Mouse (Mus musculus): ENCODE results near the gene Syngr2. TPM values are rescaled to one million over a fixed set of nuclear protein-coding genes. Genes with fewer than 3 reads are reported as not detected.

The Syngr2 gene
- polyA plus RNA-seq, 1 experiment from 2014 or later, result 12.3 TPM

DNA sequence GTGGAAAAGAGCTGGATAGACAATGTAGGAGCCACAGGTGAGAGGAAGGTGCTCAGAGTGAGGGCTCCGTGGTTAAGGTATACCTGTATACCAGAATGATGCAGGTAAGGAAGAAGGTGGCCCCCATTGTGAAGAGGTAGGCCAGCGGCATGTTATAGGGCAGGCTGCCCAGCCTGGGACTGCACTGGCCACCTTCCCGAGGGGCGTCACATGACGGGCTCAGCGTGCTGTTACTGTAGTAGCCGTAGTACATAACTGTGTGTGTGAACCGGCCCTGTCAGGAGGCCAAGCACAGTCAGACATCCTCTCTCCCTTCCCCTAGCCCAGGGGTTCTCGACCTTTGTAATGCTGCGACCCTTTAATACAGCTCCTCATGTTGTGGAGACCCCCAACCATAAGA, 34.5 kb upstream of the Syngr2 start:
- Histone ChIP-seq H3K27me3 (peaks cover 6% of the 10 kb centered on the region; the same call in 1 of the 2 replicates), H3K36me3 (no peaks in the 10 kb centered on the region), H3K9me3 (no peaks in the 10 kb centered on the region), H3K4me1 (peaks cover 10% of the 10 kb centered on the region), H3K27ac (replicated peaks) (no peak overlapping the region), H3K4me2 (replicated peaks) (no peak overlapping the region), H3K4me3 (no peak overlapping the region), H3K9ac (replicated peaks) (no peak overlapping the region)
- 90% methylated on average over 10 of the region's 10 CpGs for WGBS
- no peak for ATAC-seq (replicated peaks)

DNA sequence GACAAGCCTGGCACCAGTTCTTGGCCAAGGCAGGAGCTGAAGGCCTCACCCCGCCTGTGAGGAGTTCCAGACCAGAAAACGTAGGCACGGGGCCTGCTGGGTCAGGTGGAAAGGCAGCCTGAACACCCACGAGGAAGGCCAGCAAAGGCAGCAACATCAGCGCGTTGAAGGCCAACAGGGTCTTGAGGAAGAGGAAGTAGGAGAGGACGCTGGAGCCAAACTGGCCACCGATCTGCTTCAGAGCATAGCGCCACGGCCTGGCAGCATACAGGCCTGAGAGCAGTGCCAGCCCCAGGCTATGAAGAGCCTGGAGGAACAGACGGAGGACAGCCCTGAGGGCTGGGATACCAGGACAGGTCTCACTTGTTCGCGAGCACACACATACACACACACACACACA, 33.9 kb upstream of the Syngr2 start:
- 89% methylated on average over 13 of the region's 13 CpGs for WGBS
- H3K27me3 ChIP-seq, result peaks cover 12% of the 10 kb centered on the region
- H3K27ac ChIP-seq (replicated peaks), result no peak overlapping the region
- H3K4me3 ChIP-seq, result no peak overlapping the region
- no peaks in the 10 kb centered on the region for H3K36me3 ChIP-seq
- H3K9me3 ChIP-seq, result no peaks in the 10 kb centered on the region
- no peak overlapping the region for H3K4me2 ChIP-seq (replicated peaks)
- ATAC-seq (replicated peaks), result no peak
- H3K4me1 ChIP-seq, result peaks cover 13% of the 10 kb centered on the region
- H3K9ac ChIP-seq (replicated peaks), result no peak overlapping the region

DNA sequence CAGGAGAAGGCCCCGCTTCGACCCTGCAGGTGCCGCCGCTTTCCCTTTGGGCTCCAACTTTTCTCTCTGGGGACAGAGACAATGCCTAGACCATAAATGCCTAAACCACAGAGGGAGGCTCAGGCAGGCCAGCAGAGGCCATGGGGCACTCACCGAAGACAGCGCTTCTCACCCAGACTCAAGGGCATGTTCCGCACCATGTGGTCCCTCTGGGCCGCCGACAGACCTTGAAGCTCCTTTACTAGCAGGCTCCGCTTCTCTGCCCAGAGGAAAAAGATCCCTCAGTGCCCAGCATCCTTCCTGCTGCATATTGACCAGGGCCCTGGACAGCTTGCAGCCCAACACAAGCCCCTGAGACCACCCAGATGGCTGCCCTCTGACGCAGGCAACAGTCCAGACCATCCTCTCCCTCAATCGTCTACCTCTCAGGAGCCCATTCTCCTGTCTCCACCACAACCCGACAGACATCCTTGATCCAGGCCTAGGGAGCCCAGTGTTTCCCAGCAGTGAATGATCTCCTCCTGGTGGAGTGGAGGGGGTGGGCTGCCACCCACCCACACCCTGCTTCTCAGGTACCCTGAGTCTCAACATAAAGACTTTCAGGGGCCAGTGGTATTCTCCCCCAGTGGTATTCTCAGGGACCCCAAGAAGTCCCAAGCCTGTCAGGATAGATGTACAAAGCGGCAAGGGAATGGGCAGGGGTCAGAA, 33.2 kb upstream of the Syngr2 start:
- WGBS, result 92% methylated on average over 14 of the region's 14 CpGs

DNA sequence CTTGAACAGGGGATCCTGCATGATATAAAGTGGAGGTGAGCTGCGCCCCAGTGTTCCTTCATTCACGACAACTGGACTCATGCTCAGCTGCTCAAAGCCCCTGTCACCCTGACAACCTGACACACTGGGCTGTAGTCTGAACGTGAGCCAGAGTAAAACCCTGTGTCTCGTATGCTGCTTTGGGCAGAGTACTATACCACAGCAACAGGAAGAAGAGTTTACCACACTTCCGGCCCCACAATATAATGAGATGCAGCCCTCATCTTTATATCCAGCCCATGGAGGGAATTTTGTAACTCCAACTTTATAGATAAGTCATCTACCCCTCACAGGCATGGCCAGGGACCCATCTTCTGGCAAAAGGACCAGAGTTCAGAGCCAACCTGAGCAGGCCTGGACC, 32.4 kb upstream of the Syngr2 start:
- 85% methylated on average over 5 of the region's 5 CpGs for WGBS
- no peaks in the 10 kb centered on the region for H3K36me3 ChIP-seq
- peaks cover 28% of the 10 kb centered on the region for H3K27me3 ChIP-seq
- peaks cover 21% of the 10 kb centered on the region for H3K4me1 ChIP-seq
- no peak overlapping the region for H3K27ac ChIP-seq (replicated peaks)
- ATAC-seq (replicated peaks), result no peak
- no peak overlapping the region for H3K4me3 ChIP-seq
- H3K4me2 ChIP-seq (replicated peaks), result no peak overlapping the region
- no peaks in the 10 kb centered on the region for H3K9me3 ChIP-seq
- H3K9ac ChIP-seq (replicated peaks), result no peak overlapping the region

More for the DNA sequence above, 33.2 kb upstream of the Syngr2 start:
- Histone ChIP-seq H3K36me3 (no peaks in the 10 kb centered on the region), H3K9ac (replicated peaks) (no peak overlapping the region), H3K4me3 (no peak overlapping the region), H3K4me1 (peaks cover 20% of the 10 kb centered on the region), H3K27ac (replicated peaks) (no peak overlapping the region), H3K9me3 (no peaks in the 10 kb centered on the region), H3K27me3 (peaks cover 19% of the 10 kb centered on the region), H3K4me2 (replicated peaks) (no peak overlapping the region)
- ATAC-seq (replicated peaks), result no peak

DNA sequence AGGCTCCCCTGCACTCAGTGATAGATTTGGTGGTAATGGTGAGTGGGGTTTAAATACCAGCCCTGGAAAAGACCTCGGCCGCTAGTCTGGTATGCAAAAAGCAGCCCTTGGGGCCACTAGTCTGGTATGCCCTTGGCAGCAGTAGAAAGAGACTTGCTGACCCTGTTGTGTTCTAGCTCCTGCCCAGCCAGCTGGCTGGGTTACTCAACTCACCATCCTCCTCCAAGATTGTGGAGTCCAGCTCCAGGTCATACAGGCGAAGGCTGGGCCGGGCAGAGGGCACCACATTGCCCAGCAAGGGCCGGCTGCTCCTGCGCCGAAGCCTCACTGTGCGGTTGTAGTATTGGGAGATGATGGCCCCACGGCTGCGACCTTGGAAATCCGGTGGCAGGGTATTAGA, 31.4 kb upstream of the Syngr2 start:
- Histone ChIP-seq H3K27me3 (peaks cover 32% of the 10 kb centered on the region), H3K36me3 (no peaks in the 10 kb centered on the region), H3K4me1 (peaks cover 26% of the 10 kb centered on the region), H3K9me3 (no peaks in the 10 kb centered on the region), H3K27ac (replicated peaks) (no peak overlapping the region), H3K9ac (replicated peaks) (no peak overlapping the region), H3K4me3 (no peak overlapping the region), H3K4me2 (replicated peaks) (no peak overlapping the region)
- ATAC-seq (replicated peaks), result no peak
- 96% methylated on average over 11 of the region's 11 CpGs for WGBS

DNA sequence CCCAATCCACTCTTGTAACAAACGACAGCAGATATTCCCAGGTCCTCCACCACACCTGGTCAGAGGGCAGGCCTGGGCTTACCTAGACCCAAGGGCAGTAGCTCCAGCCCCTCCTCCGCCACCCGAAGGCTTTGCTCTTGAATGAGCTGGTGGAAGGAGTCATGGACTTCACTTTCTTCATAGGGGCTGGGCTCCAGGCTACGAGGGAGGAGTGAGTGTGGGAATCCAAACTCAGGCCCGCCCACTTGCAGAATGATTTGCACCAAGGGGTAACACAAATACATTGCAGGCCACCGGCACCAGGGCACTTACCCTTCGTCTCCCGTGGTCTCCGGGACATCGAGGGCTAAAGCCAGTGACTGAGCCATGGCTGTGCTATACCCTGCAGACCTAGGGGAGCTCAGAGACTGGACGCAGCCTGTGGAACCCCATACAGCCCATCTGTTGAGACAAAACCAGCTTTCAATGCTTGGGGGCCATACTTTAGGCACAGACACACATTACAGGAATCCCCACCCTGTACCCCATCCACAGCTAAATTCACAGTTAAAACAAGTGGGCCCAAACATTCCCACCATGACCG, 30.5 kb upstream of the Syngr2 start:
- Histone ChIP-seq H3K9ac (replicated peaks) (no peak overlapping the region), H3K4me2 (replicated peaks) (no peak overlapping the region), H3K27ac (replicated peaks) (no peak overlapping the region), H3K9me3 (no peaks in the 10 kb centered on the region), H3K27me3 (peaks cover 35% of the 10 kb centered on the region), H3K4me3 (no peak overlapping the region), H3K4me1 (peaks cover 31% of the 10 kb centered on the region), H3K36me3 (no peaks in the 10 kb centered on the region)
- no peak for ATAC-seq (replicated peaks)
- WGBS, result 70% methylated on average over 12 of the region's 12 CpGs

DNA sequence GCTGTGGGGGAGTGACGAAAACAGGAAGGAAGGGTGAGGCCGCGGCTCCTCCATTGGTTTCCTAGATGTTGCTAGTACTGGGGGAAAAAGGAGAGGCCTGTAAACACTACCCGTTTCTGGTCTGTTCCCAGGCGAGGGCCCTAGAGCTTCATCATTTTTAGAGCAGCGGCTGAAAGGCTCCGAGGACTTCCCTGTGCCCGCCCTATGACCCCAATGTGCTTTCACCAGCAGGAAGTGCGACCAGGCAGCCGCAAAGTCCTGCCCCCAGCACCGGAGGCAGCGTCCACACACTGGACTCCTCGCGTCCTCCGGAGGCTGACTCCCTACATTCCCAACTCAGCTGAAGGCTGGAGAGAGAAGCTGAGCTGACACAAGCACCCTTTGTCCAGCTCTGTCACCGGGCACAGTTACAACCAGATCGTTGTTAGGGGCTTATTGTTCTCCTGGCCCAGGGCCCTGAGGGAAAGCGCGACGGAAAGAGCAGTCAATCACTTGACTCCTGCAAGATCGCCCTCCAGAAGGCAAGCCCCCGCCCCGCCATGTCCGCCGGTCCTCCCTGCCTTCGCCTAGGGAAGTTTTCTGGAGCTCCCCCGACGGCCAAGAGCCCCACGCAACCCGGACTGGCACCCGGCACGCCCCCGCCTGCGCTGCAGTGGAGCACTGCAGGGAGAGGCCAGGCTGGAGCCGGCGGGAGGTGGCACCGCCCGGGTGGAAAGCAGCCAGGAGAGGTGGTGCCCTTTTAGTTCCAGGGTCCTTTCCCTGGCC, 29.9 kb upstream of the Syngr2 start:
- Histone ChIP-seq H3K27me3 (peaks cover 35% of the 10 kb centered on the region), H3K4me3 (peak overlapping the region; percentile 20)
- WGBS, result 6% methylated on average over 38 of the region's 38 CpGs

DNA sequence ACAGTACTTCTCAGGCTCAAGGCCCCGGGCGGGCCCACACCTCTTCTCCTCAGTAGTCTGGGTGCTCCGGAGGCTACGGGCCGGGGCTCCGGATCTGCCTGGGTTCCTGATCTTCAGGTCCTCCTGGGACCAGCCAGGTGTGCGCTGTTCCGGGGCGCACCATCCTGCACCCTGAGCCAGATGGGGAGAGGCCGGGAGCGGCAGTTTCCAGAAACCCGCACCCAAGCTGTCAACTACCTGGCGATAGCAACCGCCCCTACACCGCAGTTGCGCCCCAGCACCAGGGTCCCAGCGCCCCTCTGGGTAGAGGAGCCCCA, 29.3 kb upstream of the Syngr2 start:
- Histone ChIP-seq H3K9ac (replicated peaks) (peak overlapping the region; percentile 32), H3K36me3 (no peaks in the 10 kb centered on the region), H3K4me1 (peaks cover 31% of the 10 kb centered on the region), H3K27ac (replicated peaks) (peak overlapping the region; percentile 56; the same call in 1 of the 2 replicates), H3K4me2 (replicated peaks) (peak overlapping the region; percentile 37), H3K4me3 (peak overlapping the region; percentile 20), H3K27me3 (peaks cover 35% of the 10 kb centered on the region), H3K9me3 (no peaks in the 10 kb centered on the region)
- WGBS, result under 1% methylated on average over 17 of the region's 17 CpGs
- 0 out of 2 replicates have a peak, but pooled peaks have one; percentile 9 for ATAC-seq (replicated peaks)

More for the DNA sequence above, 29.9 kb upstream of the Syngr2 start:
- Histone ChIP-seq H3K9ac (replicated peaks) (peak overlapping the region; percentile 32), H3K4me2 (replicated peaks) (peak overlapping the region; percentile 37), H3K27ac (replicated peaks) (peak overlapping the region; percentile 56), H3K36me3 (no peaks in the 10 kb centered on the region), H3K4me1 (peaks cover 31% of the 10 kb centered on the region), H3K9me3 (no peaks in the 10 kb centered on the region)
- ATAC-seq (replicated peaks), result 0 out of 2 replicates have a peak, but pooled peaks have one; percentile 27

DNA sequence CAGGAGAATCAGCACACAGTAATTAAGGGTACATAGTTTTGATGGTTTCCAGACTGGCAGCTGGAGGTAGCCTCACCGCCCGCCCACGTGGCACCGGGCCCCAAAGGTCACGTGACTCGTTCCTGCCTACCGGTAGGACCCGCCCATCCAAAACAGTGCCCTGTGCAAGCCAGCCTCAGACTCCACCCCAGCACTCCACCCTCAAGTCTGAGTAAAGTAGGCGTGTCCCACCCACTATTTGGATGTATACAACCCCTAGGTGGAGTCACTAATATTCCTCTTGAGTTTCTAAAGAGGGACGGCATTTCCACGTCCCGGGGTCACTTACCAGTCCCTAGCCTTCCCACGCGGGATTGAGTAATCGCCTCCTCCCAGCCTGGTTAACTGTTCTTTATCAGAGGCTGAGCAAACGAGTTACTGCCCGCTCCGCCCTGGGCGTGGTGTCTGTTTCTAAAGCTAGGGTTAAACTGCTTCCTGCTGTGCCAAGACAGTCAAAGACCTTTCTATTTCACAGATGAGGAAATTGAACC, 28.8 kb upstream of the Syngr2 start:
- Histone ChIP-seq H3K9me3 (no peaks in the 10 kb centered on the region), H3K36me3 (no peaks in the 10 kb centered on the region), H3K4me2 (replicated peaks) (peak overlapping the region; percentile 37), H3K27ac (replicated peaks) (no peak overlapping the region; the same call in 1 of the 2 replicates), H3K4me3 (peak overlapping the region; percentile 20), H3K9ac (replicated peaks) (peak overlapping the region; percentile 32; the same call in 1 of the 2 replicates), H3K4me1 (peaks cover 31% of the 10 kb centered on the region), H3K27me3 (peaks cover 35% of the 10 kb centered on the region)
- 3% methylated on average over 19 of the region's 19 CpGs for WGBS
- ATAC-seq (replicated peaks), result no peak

DNA sequence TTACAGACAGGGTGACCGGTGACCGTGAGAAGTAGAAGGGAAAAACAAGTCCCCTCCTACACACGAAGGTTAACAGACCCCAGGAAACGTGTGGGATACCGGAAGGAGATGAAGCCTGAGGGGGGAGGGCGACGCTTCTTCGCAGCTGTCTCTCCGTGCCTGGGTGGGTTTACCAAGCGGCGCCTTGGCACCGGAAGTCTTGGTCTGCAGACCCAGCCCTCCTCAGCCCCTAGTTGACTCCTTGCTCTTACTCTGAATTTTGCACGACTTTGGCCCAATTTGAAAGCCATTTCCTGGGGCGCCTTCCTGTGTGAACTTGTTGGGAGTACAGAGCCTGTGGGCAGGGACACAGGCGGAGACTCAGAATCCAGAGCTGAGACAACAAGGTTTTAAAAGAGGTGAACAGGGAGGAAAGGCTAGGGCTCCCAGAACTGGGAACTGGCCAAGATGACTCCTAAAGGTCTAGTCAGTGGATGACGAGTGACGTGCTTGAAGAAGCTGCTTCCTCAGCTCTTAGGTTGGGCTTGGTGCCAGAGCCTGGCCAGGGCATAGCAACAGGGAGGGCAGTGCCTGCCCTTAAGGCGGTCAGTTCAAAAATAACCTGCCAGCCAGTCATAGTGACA, 28.2 kb upstream of the Syngr2 start:
- Histone ChIP-seq H3K27ac (replicated peaks) (no peak overlapping the region), H3K9ac (replicated peaks) (no peak overlapping the region), H3K36me3 (no peaks in the 10 kb centered on the region), H3K9me3 (no peaks in the 10 kb centered on the region), H3K4me2 (replicated peaks) (peak overlapping the region; percentile 37; the same call in 1 of the 2 replicates), H3K4me1 (peaks cover 31% of the 10 kb centered on the region), H3K27me3 (peaks cover 35% of the 10 kb centered on the region), H3K4me3 (peak overlapping the region; percentile 20; the same call in 1 of the 2 replicates)
- WGBS, result 22% methylated on average over 18 of the region's 18 CpGs
- ATAC-seq (replicated peaks), result no peak

DNA sequence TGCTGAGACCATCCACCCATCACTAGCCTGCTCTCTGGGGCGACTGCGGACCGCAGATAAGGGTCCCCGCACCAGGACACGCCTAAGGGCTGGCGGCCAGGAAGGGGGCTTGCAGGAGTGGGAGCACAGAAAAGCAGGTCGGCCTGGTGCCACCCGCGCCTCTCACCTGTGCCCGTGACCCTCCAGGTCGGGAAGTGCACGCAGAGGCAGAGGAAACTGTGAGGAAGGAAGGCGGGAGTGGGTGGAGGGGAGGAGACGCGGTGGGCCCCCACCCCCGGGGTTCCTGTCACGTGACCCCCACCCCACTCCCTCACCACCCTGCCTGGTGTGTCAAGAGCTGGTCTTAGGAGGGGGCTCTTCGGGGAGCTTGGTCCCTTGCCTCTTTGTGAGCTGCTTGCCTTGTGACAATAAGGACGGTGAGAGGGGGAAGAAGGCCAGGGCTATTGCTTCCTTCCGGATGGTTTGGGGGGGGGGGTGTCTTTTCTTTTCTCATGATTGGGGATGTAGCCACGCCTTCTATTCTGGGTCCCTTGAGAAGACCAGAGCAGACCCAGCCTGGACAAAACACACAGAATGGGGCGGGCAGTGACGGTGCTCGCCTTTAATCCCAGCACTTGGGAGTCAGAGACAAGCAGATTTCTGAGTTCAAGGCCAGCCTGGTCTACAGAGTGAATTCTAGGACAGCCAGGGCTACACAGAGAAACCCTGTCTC, 27.3 kb upstream of the Syngr2 start, which contains the start of the genes Tmc8 and Tmc6:
Gene Tmc8 (plus strand): TSS at position 84 of the 712 bp plus-strand sequence.
Gene Tmc6 (minus strand): TSS at position 206 of the 712 bp plus-strand sequence.
- Histone ChIP-seq H3K4me1 (peaks cover 31% of the 10 kb centered on the region), H3K27me3 (peaks cover 35% of the 10 kb centered on the region), H3K36me3 (no peaks in the 10 kb centered on the region), H3K4me3 (peak within 1 kb of the TSS; percentile 33), H3K4me2 (replicated peaks) (peak within 1 kb of the TSS; percentile 61), H3K9me3 (no peaks in the 10 kb centered on the region), H3K27ac (replicated peaks) (no peak within 1 kb of the TSS), H3K9ac (replicated peaks) (peak within 1 kb of the TSS; percentile 36)
- 39% methylated on average over 24 of the region's 24 CpGs for WGBS
- ATAC-seq (replicated peaks), result no peak
